Mouse (Mus musculus) adrenal gland, adult 18-20 months (tissue): ENCODE results near the gene Gm13941. TPM values are rescaled to one million over a fixed set of nuclear protein-coding genes. Genes with fewer than 3 reads are reported as not detected.

Experiments used
- DNase-seq, 2 experiments: peaks; one replicate each; pipeline ENCODE4 v3.0.0; 2021 to 2022; ENCODE audit warnings: low spot score in 2 of 2
- long read RNA-seq, 2 experiments: library from polyadenylated mRNA; stranded (forward); transcript quantifications; one replicate each; pipeline ENCODE4 v2.0.0; 2021
- total RNA-seq, 2 experiments: library from RNA; stranded (reverse); gene quantifications; 1 replicate in 1 of 2; 2 replicates in 1 of 2; pipeline ENCODE4 v1.2.3; 2021

Gene Gm13941
- total RNA-seq: not detected
- long read RNA-seq, experiment 1: 0 reads
- long read RNA-seq, experiment 2: 0 reads

- DNase-seq: no peak
Measured at GRCm38 (mm10) chr2:111105882-111106281, at the start of gene Gm13941. TSS of gene Gm13941 (minus strand) at chr2:111105982.

- no peak for DNase-seq
Measured at GRCm38 (mm10) chr2:111152836-111153235, 47.1 kb upstream of the Gm13941 start, which contains the start of gene Gm15130. TSS of gene Gm15130 (minus strand) at chr2:111152936.

GRCm38 (mm10) chr2:111135739-111136138, 30.0 kb upstream of the Gm13941 start:
- DNase-seq: no peak

GRCm38 (mm10) chr2:111058586-111059261, 47.1 kb downstream of the Gm13941 start:
- DNase-seq: no peak

Other genes with a start within 250 kb of the Gm13941 start
- under 1 TPM; 0.43 to 0.58 TPM for gene Ano3, start 155.1 kb downstream of the Gm13941 start, total RNA-seq
- not detected for gene Gm15130, start 47.0 kb upstream of the Gm13941 start, total RNA-seq
- not detected for gene 4930430A15Rik, start 123.6 kb upstream of the Gm13941 start, total RNA-seq
- not detected for gene Olfr1275, start 129.3 kb upstream of the Gm13941 start, total RNA-seq
- not detected for gene Olfr1276, start 148.5 kb upstream of the Gm13941 start, total RNA-seq
- gene Olfr1277, start 168.1 kb upstream of the Gm13941 start, total RNA-seq: not detected
- not detected for gene Olfr1278, start 184.2 kb upstream of the Gm13941 start, total RNA-seq
- gene Olfr1279, start 194.7 kb upstream of the Gm13941 start, total RNA-seq: not detected
- not detected for gene Olfr1280, start 208.0 kb upstream of the Gm13941 start, total RNA-seq
- gene Olfr1281, start 220.5 kb upstream of the Gm13941 start, total RNA-seq: not detected
- gene Olfr1282, start 230.1 kb upstream of the Gm13941 start, total RNA-seq: not detected